Mouse (Mus musculus) G1E (cell line): ENCODE results near the gene Jazf1.

Experiments used
- CTCF ChIP-seq: IDR thresholded peaks from 2 replicates; pipeline ENCODE4 v1.5.1; 2012; ENCODE audit warnings: low read depth, low read length, inconsistent platforms, mixed read lengths
- GATA1 ChIP-seq: IDR thresholded peaks from 2 replicates; pipeline ENCODE4 v1.6.1; 2012; ENCODE audit warnings: borderline replicate concordance, low read length, inconsistent platforms, mixed read lengths

GRCm38 (mm10) chr6:53045501-53045900 is 22.9 kb downstream of the Jazf1 start:
- TF ChIP-seq CTCF (no peak), GATA1 (no peak)
